ENCODE assay signal across 8 mouse cellular contexts in genomic region chr11:95778831-95779251, GRCm38 (mm10). TPM values are rescaled to one million over a fixed set of nuclear protein-coding genes. Genes with fewer than 3 reads are reported as not detected.
DNase-seq lines count a peak whose midpoint lies in the region; ATAC-seq and TF ChIP-seq lines count a peak whose summit lies in the region.

No protein-coding gene starts in this region.

- H3K27ac ChIP-seq in heart, embryonic 13.5 days (replicated peaks) = no peak overlapping the region
- no peak overlapping the region for H3K27ac ChIP-seq in heart, embryonic 11.5 days (ENCODE audit: low read depth, low read length)
- H3K27ac ChIP-seq in lung, postnatal 0 days (ENCODE audit: low read length) = peak overlapping the region; percentile 93
- H3K27ac ChIP-seq in neural tube, embryonic 15.5 days (replicated peaks) = no peak overlapping the region
- no peak overlapping the region for H3K27ac ChIP-seq in limb, embryonic 10.5 days

- 0 out of 2 replicates have a peak overlapping the region, but pooled peaks have one; percentile 7 for H3K4me3 ChIP-seq in heart, embryonic 13.5 days
- H3K4me3 ChIP-seq in heart, embryonic 11.5 days (ENCODE audit: low read depth, low read length) = no peak overlapping the region
- H3K4me3 ChIP-seq in lung, postnatal 0 days (ENCODE audit: low read depth, low read length) = no peak overlapping the region
- no peak overlapping the region for H3K4me3 ChIP-seq in neural tube, embryonic 15.5 days (replicated peaks)
- H3K4me3 ChIP-seq in limb, embryonic 10.5 days = no peak overlapping the region

- 0 out of 2 replicates have a peak, but pooled peaks cover 4% of the 10 kb centered on the region for H3K36me3 ChIP-seq in heart, embryonic 13.5 days
- no peaks in the 10 kb centered on the region for H3K36me3 ChIP-seq in heart, embryonic 11.5 days (ENCODE audit: control insufficient read depth, insufficient read depth, low read length)
- H3K36me3 ChIP-seq in lung, postnatal 0 days (ENCODE audit: insufficient read depth, low read length) = no peaks in the 10 kb centered on the region
- 0 out of 2 replicates have a peak, but pooled peaks cover 4% of the 10 kb centered on the region for H3K36me3 ChIP-seq in neural tube, embryonic 15.5 days
- H3K36me3 ChIP-seq in limb, embryonic 10.5 days = peaks cover 10% of the 10 kb centered on the region

- no peak for ATAC-seq in heart, embryonic 13.5 days (ENCODE audit: extremely low read depth, insufficient number of reproducible peaks, low FRiP score, low TSS enrichment)
- no peak for ATAC-seq in heart, embryonic 11.5 days (replicated peaks; ENCODE audit: insufficient number of reproducible peaks, low FRiP score, low TSS enrichment)
- no peak for ATAC-seq in lung, postnatal 0 days
- ATAC-seq in neural tube, embryonic 15.5 days (ENCODE audit: low FRiP score) = no peak

- H3K4me1 ChIP-seq in heart, embryonic 13.5 days = peaks cover 12% of the 10 kb centered on the region
- no peaks in the 10 kb centered on the region for H3K4me1 ChIP-seq in heart, embryonic 11.5 days (ENCODE audit: control insufficient read depth, insufficient read depth, low read length)
- peaks cover 2% of the 10 kb centered on the region; the same call in 1 of the 2 replicates for H3K4me1 ChIP-seq in lung, postnatal 0 days (ENCODE audit: insufficient read depth, low read depth, low read length)
- no peaks in the 10 kb centered on the region for H3K4me1 ChIP-seq in neural tube, embryonic 15.5 days
- H3K4me1 ChIP-seq in limb, embryonic 10.5 days = no peaks in the 10 kb centered on the region

- peak; percentile 67 for TF ChIP-seq CTCF in lung, postnatal 0 days (IDR thresholded peaks at IDR 0.05)

- TF ChIP-seq EP300 in lung, postnatal 0 days (IDR thresholded peaks at IDR 0.05) = no peak

- H3K9me3 ChIP-seq in heart, embryonic 13.5 days = no peaks in the 10 kb centered on the region
- no peaks in the 10 kb centered on the region for H3K9me3 ChIP-seq in heart, embryonic 11.5 days (replicated peaks; ENCODE audit: control insufficient read depth, low read length)
- H3K9me3 ChIP-seq in lung, postnatal 0 days (ENCODE audit: low read length) = no peaks in the 10 kb centered on the region
- no peaks in the 10 kb centered on the region for H3K9me3 ChIP-seq in neural tube, embryonic 15.5 days (replicated peaks)
- no peaks in the 10 kb centered on the region for H3K9me3 ChIP-seq in limb, embryonic 10.5 days (replicated peaks)

- 81% methylated on average over 4 of the region's 4 CpGs for WGBS in heart, embryonic 13.5 days
- WGBS in heart, embryonic 11.5 days (ENCODE audit: insufficient replicate concordance) = 80% methylated on average over 4 of the region's 4 CpGs
- 50% methylated on average over 4 of the region's 4 CpGs for WGBS in lung, postnatal 0 days
- 81% methylated on average over 4 of the region's 4 CpGs for WGBS in neural tube, embryonic 15.5 days
- WGBS in limb, embryonic 10.5 days = 84% methylated on average over 4 of the region's 4 CpGs

- no peak overlapping the region for H3K9ac ChIP-seq in heart, embryonic 13.5 days
- H3K9ac ChIP-seq in heart, embryonic 11.5 days (ENCODE audit: low read depth, low read length) = no peak overlapping the region
- H3K9ac ChIP-seq in lung, postnatal 0 days (replicated peaks; ENCODE audit: low read depth) = no peak overlapping the region
- no peak overlapping the region for H3K9ac ChIP-seq in neural tube, embryonic 15.5 days (replicated peaks)

- H3K27me3 ChIP-seq in heart, embryonic 13.5 days (replicated peaks) = no peaks in the 10 kb centered on the region
- H3K27me3 ChIP-seq in heart, embryonic 11.5 days (ENCODE audit: control insufficient read depth, insufficient read depth, low read length) = no peaks in the 10 kb centered on the region
- H3K27me3 ChIP-seq in lung, postnatal 0 days (replicated peaks; ENCODE audit: insufficient read depth, low read length) = no peaks in the 10 kb centered on the region
- no peaks in the 10 kb centered on the region for H3K27me3 ChIP-seq in neural tube, embryonic 15.5 days (replicated peaks)
- H3K27me3 ChIP-seq in limb, embryonic 10.5 days (ENCODE audit: low read depth, poor library complexity, severe bottlenecking) = no peaks in the 10 kb centered on the region

- peak; percentile 28 for DNase-seq in A20 (ENCODE audit: low read depth, low spot score)
- DNase-seq in adrenal gland, postnatal 25 days = peak; percentile 44
- DNase-seq in lung, postnatal 0 days (ENCODE audit: low spot score) = peak; percentile 52
- no peak for DNase-seq in cerebellum, adult 11-12 months
- no peak for DNase-seq in limb, embryonic 10.5 days (ENCODE audit: low spot score)

- H3K4me2 ChIP-seq in heart, embryonic 13.5 days = peak overlapping the region; percentile 36
- H3K4me2 ChIP-seq in heart, embryonic 11.5 days = no peak overlapping the region
- H3K4me2 ChIP-seq in lung, postnatal 0 days (replicated peaks; ENCODE audit: low read depth, low read length) = no peak overlapping the region
- H3K4me2 ChIP-seq in neural tube, embryonic 15.5 days = no peak overlapping the region

RNA-seq across cellular contexts. Expression of gene Phospho1, which starts 45.5 kb away (rescaled TPM):
- polyA plus RNA-seq in heart, embryonic 13.5 days (2015; fragmentation: Nextera tagmentation; extraction: Ambion mirVana) = 1.8 and 2.2 TPM in 2 replicates
- polyA plus RNA-seq in heart, embryonic 11.5 days (2014; fragmentation: Nextera tagmentation; extraction: Ambion mirVana) = 1.1 TPM in 1 of 2 replicates, not detected in the other
- 133 and 225 TPM in 2 replicates for total RNA-seq in adrenal gland, postnatal 25 days (2021)
- polyA plus RNA-seq in lung, postnatal 0 days (2015; fragmentation: Nextera tagmentation; extraction: Ambion mirVana) = 1.3 and 1.6 TPM in 2 replicates
- 0.64 TPM in 1 of 2 replicates, not detected in the other for polyA plus RNA-seq in neural tube, embryonic 15.5 days (2015; fragmentation: Nextera tagmentation; extraction: Ambion mirVana)
- not detected in 2 replicates for polyA plus RNA-seq in limb, embryonic 10.5 days (2016; fragmentation: Nextera tagmentation; extraction: Ambion mirVana)

RNA-seq across cellular contexts. Expression of gene B130006D01Rik, which starts 55.5 kb away (rescaled TPM):
- 0.51 and 0.78 TPM in 2 replicates for polyA plus RNA-seq in heart, embryonic 13.5 days (2015; fragmentation: Nextera tagmentation; extraction: Ambion mirVana)
- polyA plus RNA-seq in heart, embryonic 11.5 days (2014; fragmentation: Nextera tagmentation; extraction: Ambion mirVana) = 0.70 and 1.1 TPM in 2 replicates
- 1.1 and 1.4 TPM in 2 replicates for total RNA-seq in adrenal gland, postnatal 25 days (2021)
- 0.42 and 0.61 TPM in 2 replicates for polyA plus RNA-seq in lung, postnatal 0 days (2015; fragmentation: Nextera tagmentation; extraction: Ambion mirVana)
- polyA plus RNA-seq in neural tube, embryonic 15.5 days (2015; fragmentation: Nextera tagmentation; extraction: Ambion mirVana) = 0.99 and 1.3 TPM in 2 replicates
- polyA plus RNA-seq in limb, embryonic 10.5 days (2016; fragmentation: Nextera tagmentation; extraction: Ambion mirVana) = 2.3 TPM in 2 replicates

RNA-seq across cellular contexts. Expression of gene Gngt2, which starts 58.2 kb away (rescaled TPM):
- 36.6 and 41.4 TPM in 2 replicates for polyA plus RNA-seq in heart, embryonic 13.5 days (2015; fragmentation: Nextera tagmentation; extraction: Ambion mirVana)
- polyA plus RNA-seq in heart, embryonic 11.5 days (2014; fragmentation: Nextera tagmentation; extraction: Ambion mirVana) = 43.1 and 44.6 TPM in 2 replicates
- 16.2 and 20.1 TPM in 2 replicates for total RNA-seq in adrenal gland, postnatal 25 days (2021)
- polyA plus RNA-seq in lung, postnatal 0 days (2015; fragmentation: Nextera tagmentation; extraction: Ambion mirVana) = 62.5 and 75.9 TPM in 2 replicates
- 3.5 and 13.2 TPM in 2 replicates for polyA plus RNA-seq in neural tube, embryonic 15.5 days (2015; fragmentation: Nextera tagmentation; extraction: Ambion mirVana)
- 8.9 and 9.3 TPM in 2 replicates for polyA plus RNA-seq in limb, embryonic 10.5 days (2016; fragmentation: Nextera tagmentation; extraction: Ambion mirVana)

Comparison
In these comparisons a context has a peak if more than half of its experiments do, and no peak if none do; other contexts are left out.
1. DNase-seq: peak in A20 (single experiment), adrenal gland, postnatal 25 days (single experiment) and lung, postnatal 0 days (single experiment); none in cerebellum, adult 11-12 months (single experiment) and limb, embryonic 10.5 days (single experiment).